Mouse (Mus musculus) cortical plate, adult 2 months (tissue): ENCODE measurements around the gene Sept6. TPM values are rescaled to one million over a fixed set of nuclear protein-coding genes. Genes with fewer than 3 reads are reported as not detected.

ENCODE experiments used
- H3K27ac ChIP-seq: fragments of 200-500 bp; 2 replicates; pipeline ENCODE4 v1.5.1; 2012; ENCODE audit warnings: low read length, control low read depth, inconsistent platforms; ENCODE audit not compliant: insufficient read depth
- H3K4me1 ChIP-seq: fragments of 200-500 bp; 2 replicates; pipeline ENCODE4 v1.6.1; 2011; ENCODE audit warnings: low read length; ENCODE audit not compliant: control insufficient read depth, insufficient read depth
- H3K4me3 ChIP-seq: fragments of 200-500 bp; 2 replicates; pipeline ENCODE4 v1.5.1; 2011; ENCODE audit warnings: mild to moderate bottlenecking, low read length, control low read depth; ENCODE audit not compliant: insufficient read depth
- CTCF ChIP-seq: fragments of 200-500 bp; IDR thresholded peaks from 2 replicates; pipeline ENCODE4 v1.5.1; 2011; ENCODE audit warnings: mild to moderate bottlenecking, control low read depth, low read length; ENCODE audit not compliant: insufficient read depth; ENCODE audit errors: extremely low read depth
- POLR2A ChIP-seq: fragments of 200-500 bp; IDR thresholded peaks from 2 replicates; pipeline ENCODE4 v1.6.1; 2011; ENCODE audit warnings: mild to moderate bottlenecking, low read length, control low read depth; ENCODE audit not compliant: insufficient read depth; ENCODE audit errors: extremely low read depth
- polyA plus RNA-seq: library from polyadenylated mRNA; depleted of rRNA; stranded (reverse); fragments of >200 nt; gene quantifications from 2 replicates; pipeline ENCODE4 v1.2.3, GENCODE M21; 2012

Sept6 gene
- polyA plus RNA-seq, 1 experiment: 58.4 TPM

- TF ChIP-seq POLR2A (peak; percentile 51; the same call in 1 of the 2 replicates), CTCF (no peak)
- H3K27ac ChIP-seq: 0 out of 2 replicates have a peak overlapping the region, but pooled peaks have one; percentile 29
- H3K4me1 ChIP-seq: peaks cover 4% of the 10 kb centered on the region; the same call in 1 of the 2 replicates
- peak overlapping the region; percentile 99 for H3K4me3 ChIP-seq
Measured at GRCm38 (mm10) chrX:36989234-36989751, 2.3 kb downstream of the Sept6 start.

- no peak for TF ChIP-seq POLR2A
- TF ChIP-seq CTCF: no peak
- Histone ChIP-seq H3K4me1 (peaks cover 4% of the 10 kb centered on the region; the same call in 1 of the 2 replicates), H3K27ac (no peak overlapping the region), H3K4me3 (peak overlapping the region; percentile 99)
Measured at GRCm38 (mm10) chrX:36988754-36989153, 2.8 kb downstream of the Sept6 start.

- Histone ChIP-seq H3K27ac (no peak overlapping the region), H3K4me3 (peak overlapping the region; percentile 99), H3K4me1 (peaks cover 4% of the 10 kb centered on the region; the same call in 1 of the 2 replicates)
- TF ChIP-seq POLR2A (no peak), CTCF (no peak)
Measured at GRCm38 (mm10) chrX:36987851-36988250, 3.7 kb downstream of the Sept6 start.

GRCm38 (mm10) chrX:36985041-36985440, 6.6 kb downstream of the Sept6 start:
- TF ChIP-seq POLR2A: no peak
- no peak overlapping the region for H3K27ac ChIP-seq
- peaks cover 4% of the 10 kb centered on the region; the same call in 1 of the 2 replicates for H3K4me1 ChIP-seq
- no peak overlapping the region for H3K4me3 ChIP-seq

- Histone ChIP-seq H3K27ac (no peak overlapping the region), H3K4me1 (peaks cover 4% of the 10 kb centered on the region; the same call in 1 of the 2 replicates), H3K4me3 (no peak overlapping the region)
- TF ChIP-seq POLR2A (no peak), CTCF (no peak)
Measured at GRCm38 (mm10) chrX:36983654-36984311, 7.8 kb downstream of the Sept6 start.

- TF ChIP-seq CTCF: no peak
- TF ChIP-seq POLR2A: no peak
- peaks cover 3% of the 10 kb centered on the region; the same call in 1 of the 2 replicates for H3K4me1 ChIP-seq
- peak overlapping the region; percentile 37; the same call in 1 of the 2 replicates for H3K27ac ChIP-seq
- H3K4me3 ChIP-seq: no peak overlapping the region
Measured at GRCm38 (mm10) chrX:36982892-36983653, 8.5 kb downstream of the Sept6 start.

- H3K4me3 ChIP-seq: no peak overlapping the region
- TF ChIP-seq POLR2A (no peak), CTCF (no peak)
- no peak overlapping the region for H3K27ac ChIP-seq
- peaks cover 7% of the 10 kb centered on the region for H3K4me1 ChIP-seq
Measured at GRCm38 (mm10) chrX:36980563-36981187, 10.9 kb downstream of the Sept6 start.

GRCm38 (mm10) chrX:36977863-36978262, 13.7 kb downstream of the Sept6 start:
- TF ChIP-seq POLR2A (no peak), CTCF (no peak)
- no peak overlapping the region for H3K27ac ChIP-seq
- peaks cover 6% of the 10 kb centered on the region for H3K4me1 ChIP-seq
- H3K4me3 ChIP-seq: no peak overlapping the region

- Histone ChIP-seq H3K27ac (no peak overlapping the region), H3K4me3 (no peak overlapping the region)
- TF ChIP-seq POLR2A (no peak), CTCF (no peak)
Measured at GRCm38 (mm10) chrX:36976980-36977379, 14.6 kb downstream of the Sept6 start.

More at GRCm38 (mm10) chrX:36976980-36977379, 14.6 kb downstream of the Sept6 start:
- H3K4me1 ChIP-seq: peaks cover 6% of the 10 kb centered on the region
